Mouse (Mus musculus) kidney, postnatal 36 days (tissue): ENCODE results near the gene Sertad1.

Source experiments
- DNase-seq, 2 experiments: peaks; one replicate each; pipeline ENCODE4 v3.0.0; 2021 to 2022; ENCODE audit warnings: mixed read lengths in 2 of 2

The Sertad1 gene

DNA sequence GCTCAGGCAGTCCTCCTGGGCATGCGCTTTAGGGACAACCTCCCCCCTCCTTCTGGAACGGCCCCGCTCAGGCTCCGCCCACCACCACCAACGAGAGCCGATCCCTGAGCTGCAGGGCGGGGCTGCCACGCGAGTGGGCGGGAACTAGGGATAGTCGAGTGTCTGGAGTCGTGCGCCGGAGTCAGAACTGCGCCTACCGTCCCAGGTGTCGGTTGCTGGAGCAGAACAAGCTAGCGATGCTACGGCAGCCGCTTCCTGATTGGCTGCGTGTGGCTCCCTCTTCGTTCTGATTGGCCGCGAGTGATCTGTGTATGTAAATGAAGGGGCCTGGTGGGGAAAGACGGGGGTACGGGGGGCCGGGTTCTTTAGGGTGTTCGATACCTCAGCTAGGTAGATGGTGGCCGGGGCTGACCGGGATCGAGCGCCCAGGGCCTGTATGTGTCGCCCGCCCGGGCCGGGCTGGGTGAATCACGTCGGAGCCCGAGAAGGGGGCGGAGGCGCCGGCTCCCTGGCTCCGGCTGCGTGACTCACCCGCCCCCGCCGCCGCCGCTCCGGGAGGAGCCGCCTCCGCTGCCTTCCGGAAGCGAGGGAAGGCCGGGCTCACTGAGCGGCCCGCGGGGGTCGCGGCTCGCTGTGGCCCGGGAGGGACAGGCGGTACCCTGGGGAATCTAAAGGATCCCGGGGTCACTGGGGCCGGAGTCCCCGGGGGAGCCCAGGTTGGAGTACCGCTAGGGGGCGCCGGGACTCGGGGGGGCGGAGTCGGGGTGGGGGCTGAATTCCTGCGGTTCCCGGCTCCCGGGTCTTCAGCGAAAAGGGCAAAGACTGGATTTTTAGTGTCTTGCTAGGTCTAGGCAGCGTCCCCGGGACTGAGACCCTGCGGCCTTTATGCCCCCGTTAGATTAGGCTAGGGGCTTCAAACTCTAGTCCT is at the start of gene Sertad1:
Gene Sertad1, plus strand, starts transcription at position 141 of the 928 bp plus-strand sequence.
- peak; percentile 100 for DNase-seq

DNA sequence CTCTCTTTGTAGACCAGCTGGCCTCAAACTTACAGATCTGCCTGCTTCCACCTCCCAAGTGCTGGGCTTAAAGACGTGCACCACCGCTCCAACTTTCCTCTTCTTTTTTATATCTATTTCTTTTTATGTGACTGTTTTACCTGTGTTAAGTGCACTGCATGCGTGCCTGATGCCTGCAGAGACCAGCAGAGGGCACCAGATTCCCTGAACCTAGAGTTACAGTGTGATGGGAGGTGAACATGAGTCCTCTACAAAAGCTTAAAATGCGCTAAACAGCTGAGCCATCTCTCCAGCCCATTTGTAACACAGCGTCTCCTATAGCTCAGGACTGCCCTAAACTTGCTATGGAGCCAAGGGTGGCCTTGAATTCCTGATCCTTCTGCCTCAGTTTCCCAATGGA is 49.2 kb upstream of the Sertad1 start:
- peak in 1 of 2 experiments; percentile 63 for DNase-seq

DNA sequence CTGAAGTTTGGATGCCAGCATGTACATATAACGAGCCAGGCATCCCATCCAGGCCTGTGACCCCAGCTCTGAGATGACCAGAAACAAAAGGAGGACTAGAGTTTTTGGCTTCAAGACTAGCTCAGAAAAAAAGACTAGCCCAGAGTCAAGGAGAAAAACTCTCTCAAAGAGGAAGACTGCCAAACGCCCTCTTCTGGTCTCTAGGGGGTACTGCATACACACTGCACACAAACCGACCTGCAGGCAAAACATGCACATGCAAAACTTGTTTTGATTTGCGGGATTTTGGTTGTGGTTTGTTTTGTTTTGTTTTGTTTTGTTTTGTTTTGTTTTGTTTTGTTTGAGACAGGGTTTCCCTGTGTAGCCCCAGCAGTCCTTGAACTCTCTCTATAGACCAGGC is 46.7 kb upstream of the Sertad1 start:
- no peak for DNase-seq

DNA sequence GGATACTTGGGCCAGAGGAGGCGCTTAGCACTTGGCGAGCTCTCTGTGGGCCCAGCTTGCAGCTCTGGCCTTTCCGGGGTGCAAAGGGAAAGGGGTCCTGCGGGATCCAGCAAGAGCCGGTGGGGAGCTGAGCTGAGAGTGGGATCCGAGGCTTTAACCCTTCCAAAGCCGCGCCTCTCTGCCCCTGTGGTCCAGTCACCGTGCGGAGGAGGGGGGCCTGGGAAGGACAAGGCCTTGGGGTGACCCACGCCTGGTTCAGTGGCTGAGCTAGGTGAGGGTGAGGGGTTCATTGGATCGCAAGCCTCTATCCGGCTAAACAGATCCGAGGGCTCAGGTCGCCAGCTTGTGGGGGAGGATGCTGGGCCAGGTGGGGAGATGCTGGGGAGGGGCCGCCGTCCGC is 40.7 kb upstream of the Sertad1 start:
- no peak for DNase-seq

DNA sequence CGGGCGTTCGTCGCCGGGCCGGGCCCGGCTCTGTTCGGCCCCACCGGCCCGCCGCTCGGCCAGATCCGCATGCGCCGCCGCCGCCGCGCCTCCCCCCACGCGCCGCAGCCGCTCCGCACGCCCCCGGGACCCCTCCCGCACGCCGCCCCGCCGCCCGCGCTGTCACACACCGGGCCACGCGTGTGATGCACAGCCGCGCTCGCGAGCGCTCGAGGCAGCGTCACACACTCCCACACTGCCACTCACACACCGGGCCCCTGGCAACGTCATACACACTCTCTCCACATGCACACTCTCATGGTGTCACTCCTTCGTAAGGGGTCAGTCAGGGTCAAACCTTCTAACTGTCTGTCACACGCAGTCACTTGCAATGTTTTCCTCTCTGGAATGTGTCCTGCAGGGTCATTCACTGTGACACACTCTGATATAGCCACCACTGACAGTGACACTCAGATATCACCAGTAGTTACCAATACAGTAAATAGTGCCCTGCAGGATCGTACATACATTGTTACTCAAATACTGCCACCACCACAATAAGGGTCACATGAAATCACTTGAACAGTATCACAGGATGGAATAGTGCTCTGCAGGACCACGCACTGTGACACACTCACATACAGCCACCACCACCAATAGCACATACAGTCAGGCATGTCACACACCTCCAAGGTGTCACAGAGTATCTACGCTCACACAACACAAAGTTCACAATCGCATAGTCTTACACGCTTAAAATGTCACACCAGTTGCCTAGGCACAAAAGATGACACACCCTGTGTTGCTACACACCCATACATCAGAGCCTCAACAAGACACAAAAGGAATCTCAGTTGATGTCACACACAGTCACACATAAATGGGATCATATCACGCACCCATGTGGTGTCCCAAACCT is 39.9 kb upstream of the Sertad1 start:
- DNase-seq, result peak in 1 of 2 experiments; percentile 21

DNA sequence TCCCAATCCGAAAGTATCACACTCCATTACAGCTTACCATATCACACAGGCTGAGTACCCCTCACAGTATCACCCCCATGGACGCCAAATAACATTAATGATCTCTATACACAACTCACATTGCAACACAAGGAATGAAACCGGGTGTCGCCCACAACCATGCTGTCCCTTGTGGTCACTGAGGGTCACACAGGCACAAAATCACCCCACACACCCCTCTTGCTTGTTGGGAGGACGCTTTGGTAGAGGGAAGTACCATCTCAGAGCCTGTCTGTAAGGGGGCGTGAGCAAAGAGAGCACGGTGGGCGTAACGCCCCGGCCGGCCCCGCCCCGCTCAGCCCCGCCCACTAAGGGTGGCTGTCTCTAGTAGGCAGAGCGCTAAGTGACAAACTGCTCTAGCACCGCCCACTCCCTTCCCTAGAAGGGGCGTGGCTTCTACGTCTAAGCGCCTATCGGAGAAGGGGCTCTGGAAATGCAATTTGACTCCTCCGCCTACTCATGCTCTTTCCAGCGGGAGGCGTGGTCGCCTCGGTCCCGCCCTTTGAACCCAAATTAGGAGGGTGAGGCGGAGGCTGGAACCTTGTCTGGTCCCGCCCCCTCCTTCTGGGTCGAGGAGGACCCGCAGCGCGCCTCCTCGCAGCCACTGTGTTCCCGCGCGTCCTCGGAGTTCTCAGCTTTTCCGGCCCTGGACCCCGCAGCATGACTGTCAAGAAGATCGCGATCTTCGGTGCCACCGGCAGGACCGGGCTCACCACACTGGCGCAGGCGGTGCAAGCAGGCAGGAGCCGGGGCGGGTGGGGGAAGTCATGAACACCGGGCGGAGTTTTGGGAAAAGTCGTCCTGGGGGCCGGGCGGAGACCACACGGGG is 39.1 kb upstream of the Sertad1 start, which contains the start of the genes Sptbn4 and Blvrb:
Gene Sptbn4, minus strand, starts transcription at position 268 of the 868 bp plus-strand sequence.
Gene Blvrb, plus strand, starts transcription at position 560 of the 868 bp plus-strand sequence.
- peak; percentile 99 for DNase-seq

- DNase-seq, result no peak
Observed at GRCm38 (mm10) chr7:27448421-27449206, 38.1 kb upstream of the Sertad1 start.

GRCm38 (mm10) chr7:27449256-27449862 is 37.4 kb upstream of the Sertad1 start:
- DNase-seq, result peak; percentile 67 to 86

GRCm38 (mm10) chr7:27451359-27451758 is 35.4 kb upstream of the Sertad1 start:
- no peak for DNase-seq

DNA sequence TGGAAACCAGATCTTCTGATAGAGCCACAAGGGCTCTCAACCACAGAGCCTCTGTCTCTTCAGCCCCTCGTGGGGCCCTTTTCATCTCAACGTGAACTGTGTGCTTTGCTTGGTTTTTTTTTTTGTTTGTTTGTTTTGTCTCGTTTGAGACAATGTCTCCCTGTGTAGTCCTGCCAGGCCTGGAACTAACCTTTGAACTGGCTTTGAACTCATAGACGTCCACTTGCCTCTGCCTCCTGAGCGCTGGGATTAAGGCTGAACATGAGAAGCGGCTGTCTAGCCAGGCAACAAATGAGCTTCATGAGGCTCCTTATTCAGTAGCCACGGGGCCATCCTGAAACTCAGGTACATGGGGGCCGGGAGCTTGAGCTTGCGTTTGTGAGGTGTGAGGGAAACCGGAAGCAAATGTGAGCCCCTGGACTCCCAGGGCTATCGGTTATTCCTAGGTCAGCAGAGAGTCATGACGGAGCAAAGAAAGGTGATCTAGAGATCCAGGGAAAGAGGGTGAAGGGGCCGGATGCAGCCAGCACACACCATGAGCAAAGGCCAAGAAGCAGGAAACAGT is 34.4 kb upstream of the Sertad1 start:
- peak; percentile 26 to 34 for DNase-seq

DNA sequence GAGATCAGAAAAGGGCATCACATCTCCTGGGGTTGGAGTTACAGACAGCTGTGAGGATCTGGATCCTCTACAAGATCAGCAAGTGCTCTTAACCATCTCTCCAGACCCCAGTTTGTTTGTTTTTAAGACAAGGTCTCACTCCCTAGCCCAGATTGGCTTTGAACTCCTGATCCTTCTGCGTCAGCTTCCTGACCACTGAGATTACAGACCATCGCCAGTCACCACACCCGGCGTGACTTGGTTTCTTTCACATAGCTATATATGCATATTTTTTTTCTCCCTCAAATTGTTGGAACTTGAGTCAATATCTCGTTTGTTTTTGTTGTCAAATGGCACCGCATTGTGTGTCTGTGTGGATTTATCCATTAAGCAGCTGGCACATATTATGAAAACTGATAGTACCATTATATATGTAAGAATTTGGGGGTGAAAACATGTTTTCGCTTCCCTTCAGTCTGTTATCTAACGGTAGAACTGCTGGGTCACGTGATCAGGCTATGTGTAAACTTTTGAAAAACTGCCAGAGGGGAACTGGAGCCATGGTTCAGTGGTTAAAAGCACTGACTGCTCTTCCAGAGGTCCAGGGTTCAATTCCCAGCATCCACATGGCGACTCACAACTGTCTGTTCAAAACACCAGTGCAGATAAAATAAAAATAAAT is 32.1 kb upstream of the Sertad1 start:
- DNase-seq, result peak; percentile 27 to 41

DNA sequence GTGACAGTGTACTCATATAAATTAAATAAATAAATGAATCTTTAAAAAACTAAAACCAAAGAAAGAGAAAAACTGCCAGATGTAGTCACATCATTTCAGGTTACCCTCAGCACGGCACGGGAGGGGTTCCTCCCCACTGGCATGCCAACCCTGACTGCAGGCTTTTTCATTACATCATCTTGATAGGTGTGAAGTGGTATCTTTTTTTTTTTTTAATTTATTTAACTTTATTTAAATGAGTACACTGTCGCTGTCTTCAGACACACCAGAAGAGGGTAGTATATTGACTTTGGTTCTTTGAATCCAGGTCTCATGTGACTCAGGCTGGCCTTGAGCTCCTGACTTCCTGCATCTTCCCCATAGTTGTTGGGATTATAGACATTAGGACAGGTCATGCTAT is 31.4 kb upstream of the Sertad1 start:
- no peak for DNase-seq

DNA sequence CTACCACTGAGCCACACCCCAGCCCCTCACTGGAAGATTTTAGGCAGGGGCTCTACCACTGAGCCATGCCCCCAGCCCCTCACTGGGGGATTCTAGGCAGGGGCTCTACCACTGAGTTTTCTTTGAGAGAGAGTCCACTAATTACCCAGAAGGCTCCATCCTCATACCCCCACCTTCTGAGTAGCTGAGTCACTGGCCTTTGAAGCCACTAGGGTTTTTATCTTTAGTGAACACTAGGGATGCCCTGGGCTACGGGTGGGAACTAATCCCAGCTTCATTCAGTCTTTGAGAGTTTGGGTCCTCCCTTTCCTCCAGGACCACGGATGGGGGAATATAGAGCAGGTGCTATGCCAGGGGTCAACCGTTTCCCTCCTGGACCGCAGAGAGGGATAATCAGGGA is 28.1 kb upstream of the Sertad1 start:
- DNase-seq, result no peak

- DNase-seq, result no peak
Observed at GRCm38 (mm10) chr7:27459640-27460039, 27.1 kb upstream of the Sertad1 start.

DNA sequence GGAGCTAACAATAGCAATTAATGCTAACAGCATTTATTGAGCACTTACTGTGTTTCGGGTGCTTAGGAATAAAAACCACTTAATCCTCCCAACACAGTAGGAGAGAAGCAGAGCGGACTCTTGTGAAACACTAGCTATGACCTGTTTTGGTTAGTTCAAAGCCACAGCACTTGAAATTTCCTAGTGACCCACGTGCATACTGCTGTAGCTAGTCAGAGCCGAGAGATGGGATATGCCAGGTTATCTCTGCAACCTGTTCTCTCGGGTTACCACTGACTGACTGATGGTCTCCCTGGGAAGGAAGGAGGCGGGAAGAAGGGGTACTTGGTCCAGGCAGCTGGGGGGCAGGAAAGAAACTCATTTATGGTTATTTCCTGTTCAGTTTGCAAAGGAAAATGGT is 26.2 kb upstream of the Sertad1 start:
- DNase-seq, result no peak

DNA sequence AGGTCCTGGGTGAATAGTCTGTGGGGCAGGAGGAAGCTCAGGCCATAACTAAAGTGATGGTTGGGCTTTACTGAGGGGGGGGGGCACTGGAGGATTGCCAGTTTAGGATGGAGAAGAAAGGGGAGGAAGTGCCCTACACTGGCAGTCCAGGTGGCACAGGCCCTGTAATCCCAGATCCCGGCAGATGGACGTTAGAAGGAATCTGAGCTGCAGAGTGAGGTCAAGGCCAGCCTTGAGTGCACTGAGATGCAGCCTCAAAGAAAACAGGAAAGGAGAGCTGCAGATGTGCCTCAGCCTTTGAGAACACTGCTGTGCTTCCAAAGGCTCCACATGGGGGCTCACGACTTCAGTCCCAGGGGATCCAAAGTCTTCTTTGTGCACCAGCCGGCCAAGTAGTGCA is 19.1 kb upstream of the Sertad1 start:
- DNase-seq, result no peak

DNA sequence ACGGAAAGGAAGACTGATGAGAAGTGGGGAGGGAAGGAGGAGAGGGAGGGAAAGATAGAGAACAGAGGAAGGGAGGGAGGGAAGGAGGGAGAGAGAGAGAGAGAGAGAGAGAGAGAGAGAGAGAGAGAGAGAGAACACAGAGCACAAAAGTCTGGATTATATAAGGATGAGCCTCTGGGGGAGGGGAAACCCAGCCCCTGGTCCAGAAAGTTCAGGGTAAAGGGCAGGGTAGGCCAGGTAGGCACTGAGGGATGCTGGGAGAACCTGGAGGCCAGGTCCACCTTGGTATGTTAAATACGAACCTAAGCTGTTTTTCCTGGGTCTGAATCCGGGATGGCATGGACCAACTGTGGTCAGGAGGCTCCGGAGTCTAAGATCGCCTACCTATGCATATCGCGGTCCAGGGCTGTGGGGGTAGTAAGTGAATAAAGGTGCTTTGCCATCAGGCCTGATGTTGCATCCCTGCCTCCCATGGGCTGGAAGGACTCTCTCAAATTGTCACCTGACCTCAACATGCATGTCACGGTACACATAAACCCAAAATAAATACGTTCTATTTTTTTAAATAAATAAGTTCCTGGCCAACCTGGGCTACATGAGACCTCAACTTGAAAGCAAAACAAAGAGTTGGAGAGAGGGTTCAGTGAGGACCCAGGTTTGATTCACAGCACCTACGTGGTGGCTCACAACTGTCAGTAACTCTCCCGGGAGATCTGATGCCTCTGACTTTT is 15.2 kb upstream of the Sertad1 start:
- DNase-seq, result peak in 1 of 2 experiments; percentile 42

- no peak for DNase-seq
Observed at GRCm38 (mm10) chr7:27472596-27472995, 14.1 kb upstream of the Sertad1 start.

GRCm38 (mm10) chr7:27473156-27473834 is 13.4 kb upstream of the Sertad1 start, which contains the start of gene Sertad3:
Gene Sertad3 (plus strand): TSS chr7:27473768.
- peak; percentile 100 for DNase-seq
